Mouse (Mus musculus) c-Kit-negative CD71-positive TER-119-positive erythroid progenitor cells, embryonic 14.5 days (primary cell): Measurements from ENCODE around the gene Tanc2.

Experiments
- DNase-seq: peaks from one replicate; pipeline ENCODE4 v3.0.0-alpha.2; 2013; ENCODE audit warnings: low read depth, low spot score

Tanc2 gene

GRCm38 (mm10) chr11:105952911-105953386 lies 363.2 kb downstream of the Tanc2 start, which contains the start of gene Cyb561:
Cyb561 (minus strand) TSS chr11:105953336.
- no peak for DNase-seq

DNA sequence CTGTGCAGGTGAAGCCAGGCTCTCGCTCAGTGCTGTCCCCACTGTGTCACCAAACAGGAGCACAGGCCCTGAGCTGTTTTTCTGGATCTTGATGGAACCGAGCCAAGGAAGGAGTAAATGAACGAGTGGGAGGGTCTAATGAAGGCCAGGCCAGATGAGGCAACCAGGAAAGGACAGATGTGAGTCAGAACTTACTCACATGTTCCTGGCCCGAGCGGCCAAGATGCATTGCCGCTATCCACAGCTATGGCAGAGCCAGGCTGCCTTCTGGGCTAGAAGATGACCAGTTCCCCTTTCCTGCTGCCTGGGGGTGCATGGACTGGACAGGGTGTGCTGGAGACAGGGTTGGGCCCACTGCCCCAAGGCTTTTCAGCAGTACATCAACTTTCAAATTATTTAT lies 363.6 kb downstream of the Tanc2 start:
- no peak for DNase-seq

- DNase-seq = no peak
These were observed 366.1 kb downstream of the Tanc2 start for GRCm38 (mm10) chr11:105955815-105956430.

GRCm38 (mm10) chr11:105957501-105957900 lies 367.7 kb downstream of the Tanc2 start:
- DNase-seq = no peak

DNA sequence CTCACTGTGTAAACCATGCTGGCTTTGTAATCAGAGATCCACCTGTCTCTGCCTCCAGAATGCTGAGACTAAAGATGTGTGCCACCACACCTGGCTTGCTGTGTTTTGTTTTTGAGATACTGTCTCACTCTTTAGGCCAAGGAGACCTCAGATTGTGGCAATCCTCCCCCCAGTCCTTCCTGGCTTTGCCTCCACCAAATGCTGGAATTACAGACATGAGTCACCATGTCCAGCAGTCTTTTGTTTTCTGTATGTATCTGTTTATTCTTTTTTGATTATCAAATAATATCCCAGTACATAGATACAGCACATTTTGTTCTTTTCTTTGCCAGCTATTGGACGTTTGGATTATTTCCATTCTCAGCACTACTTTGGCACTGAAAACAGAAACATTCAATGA lies 368.8 kb downstream of the Tanc2 start:
- no peak for DNase-seq

DNA sequence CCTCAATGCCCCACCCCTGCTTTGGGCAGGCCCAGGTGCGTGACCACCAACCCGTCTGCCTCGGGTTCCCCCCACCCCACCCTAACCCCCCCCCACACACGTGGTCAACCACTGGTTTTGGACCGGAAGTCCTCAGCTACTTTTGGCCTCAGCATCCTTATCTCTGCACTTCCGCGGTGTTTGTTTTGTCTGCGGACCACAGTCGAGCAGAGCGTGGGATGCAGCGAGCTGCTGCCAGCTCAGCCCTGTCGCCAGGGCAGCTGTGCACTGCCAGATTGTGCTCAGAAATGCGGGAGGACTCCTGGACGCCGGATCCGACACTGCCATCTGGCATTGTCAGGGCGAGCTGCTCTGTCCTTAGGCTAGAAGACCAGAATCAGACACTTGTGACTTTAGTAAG lies 369.6 kb downstream of the Tanc2 start:
- DNase-seq = no peak

- DNase-seq = no peak
These were observed 374.9 kb downstream of the Tanc2 start for GRCm38 (mm10) chr11:105964691-105965090.

DNA sequence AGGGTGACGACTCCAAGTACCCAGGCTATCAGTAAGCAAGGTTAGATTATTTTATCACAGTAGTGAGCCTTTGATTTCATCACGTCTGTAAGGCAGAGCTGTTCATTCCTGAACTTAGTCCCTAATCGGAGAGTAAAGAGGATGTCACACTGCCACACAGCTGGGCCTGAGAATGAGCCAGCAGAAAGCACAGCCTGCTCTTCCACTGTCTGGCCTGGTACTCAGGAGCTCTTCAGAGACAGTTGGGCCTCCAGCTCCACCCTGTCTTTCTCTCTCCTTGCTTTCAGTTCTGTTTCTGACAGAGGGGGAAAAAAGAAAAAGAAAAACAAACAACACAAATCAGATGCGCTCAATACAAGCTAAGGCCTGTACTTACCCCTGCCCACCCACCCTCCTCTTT lies 376.5 kb downstream of the Tanc2 start:
- no peak for DNase-seq

DNA sequence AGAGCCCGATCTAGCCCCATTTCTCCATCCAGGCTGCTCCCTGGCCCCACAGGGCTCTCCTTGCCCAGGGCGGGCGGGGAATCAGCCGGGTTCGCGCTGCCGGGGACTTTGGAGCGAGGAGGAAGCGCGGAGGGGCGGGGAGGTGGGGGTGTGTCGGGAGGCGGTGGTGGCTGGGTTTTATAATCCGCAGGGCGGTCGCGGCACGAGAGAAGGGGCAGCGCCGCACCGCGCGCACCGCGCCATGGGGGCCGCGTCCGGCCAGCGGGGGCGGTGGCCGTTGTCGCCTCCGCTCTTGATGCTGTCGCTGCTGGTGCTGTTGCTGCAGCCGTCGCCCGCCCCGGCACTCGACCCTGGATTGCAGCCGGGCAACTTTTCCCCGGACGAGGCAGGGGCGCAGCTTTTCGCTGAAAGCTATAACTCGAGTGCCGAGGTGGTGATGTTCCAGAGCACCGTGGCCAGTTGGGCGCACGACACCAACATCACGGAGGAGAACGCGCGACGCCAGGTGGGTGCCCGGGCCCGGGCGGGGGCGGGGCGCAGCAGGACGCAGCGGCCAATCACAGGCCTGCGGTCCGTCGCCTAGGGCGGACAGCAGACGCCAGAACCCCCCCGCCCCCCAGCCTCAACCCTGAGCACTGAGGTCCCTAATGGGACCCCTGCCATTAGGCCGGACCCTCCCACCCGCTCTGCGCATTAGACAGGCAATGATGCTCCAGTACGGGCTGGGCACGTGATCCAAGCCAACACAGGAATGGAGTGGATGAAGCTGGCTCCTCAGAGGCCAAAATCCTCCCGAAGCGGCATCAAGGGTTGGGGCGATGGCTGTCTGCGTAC lies 378.2 kb downstream of the Tanc2 start, which contains the start of gene Ace:
Gene Ace, plus strand, starts transcription at position 205 of the 834 bp plus-strand sequence.
- DNase-seq = no peak

GRCm38 (mm10) chr11:105968948-105969347 lies 379.2 kb downstream of the Tanc2 start:
- DNase-seq = no peak

DNA sequence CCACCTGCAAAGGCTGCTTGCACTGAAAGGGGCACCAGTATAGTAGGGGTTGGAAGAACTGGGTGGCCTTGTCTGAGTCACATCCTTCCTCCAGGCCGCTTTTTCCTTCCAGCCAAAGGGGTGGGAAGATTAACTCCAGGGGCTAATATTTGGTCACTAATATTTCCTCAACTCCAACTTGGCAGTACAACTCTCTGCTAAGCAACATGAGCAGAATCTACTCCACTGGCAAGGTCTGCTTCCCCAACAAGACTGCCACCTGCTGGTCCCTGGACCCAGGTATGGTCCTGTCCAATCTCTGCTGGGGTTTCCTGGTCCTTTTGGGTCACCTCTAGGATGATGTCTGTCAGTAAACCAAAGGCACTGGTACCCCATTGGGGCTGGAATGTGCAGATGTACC lies 379.7 kb downstream of the Tanc2 start:
- no peak for DNase-seq

DNA sequence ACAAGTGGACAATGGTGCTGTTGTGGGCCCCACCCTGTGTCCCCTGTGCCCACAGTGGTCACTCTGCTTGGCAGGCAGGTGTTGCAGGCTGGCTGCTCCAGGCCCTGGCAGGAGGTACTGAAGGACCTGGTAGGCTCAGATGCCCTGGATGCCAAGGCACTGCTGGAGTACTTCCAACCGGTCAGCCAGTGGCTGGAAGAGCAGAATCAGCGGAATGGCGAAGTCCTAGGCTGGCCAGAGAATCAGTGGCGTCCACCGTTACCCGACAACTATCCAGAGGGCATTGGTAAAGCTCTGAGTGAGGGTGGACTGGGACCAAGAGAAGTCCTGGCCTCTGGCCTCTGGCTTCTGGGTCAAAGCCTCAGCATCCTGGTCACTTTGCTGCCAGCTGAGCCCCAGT lies 384.8 kb downstream of the Tanc2 start:
- no peak for DNase-seq

DNA sequence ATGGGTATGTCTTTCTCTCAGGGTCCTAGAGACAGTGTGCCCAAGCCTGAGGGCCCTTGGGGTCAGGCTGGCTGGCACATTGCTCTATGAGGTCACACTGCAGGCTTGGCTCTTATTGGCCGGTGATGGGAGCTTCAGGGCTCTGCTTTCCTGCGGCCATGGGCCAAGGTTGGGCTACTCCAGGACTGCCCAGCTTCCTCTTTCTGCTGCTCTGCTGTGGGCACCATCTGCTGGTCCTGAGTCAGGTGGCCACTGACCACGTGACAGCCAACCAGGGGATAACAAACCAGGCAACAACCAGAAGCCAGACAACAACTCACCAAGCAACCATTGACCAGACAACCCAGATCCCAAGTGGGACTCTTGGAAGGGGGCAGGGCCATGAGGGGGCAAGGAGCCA lies 385.3 kb downstream of the Tanc2 start:
- no peak for DNase-seq

DNA sequence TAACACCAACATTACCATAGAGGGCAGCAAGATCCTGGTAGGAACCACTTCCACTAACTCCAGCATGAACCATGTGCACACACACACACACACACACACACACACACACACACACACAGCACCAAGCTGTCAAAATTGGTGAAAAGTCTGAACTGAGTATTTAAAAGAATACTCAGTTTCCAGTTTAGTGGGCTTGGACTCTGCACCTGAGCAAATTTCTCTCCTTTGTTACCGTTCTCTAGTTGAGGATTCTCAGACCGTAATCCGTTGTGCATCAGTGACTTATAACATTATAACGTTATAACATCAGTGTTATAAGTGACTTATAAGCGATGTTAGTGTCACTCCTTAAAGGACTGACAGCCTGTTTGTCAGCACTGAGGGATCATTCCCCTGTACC lies 385.9 kb downstream of the Tanc2 start:
- no peak for DNase-seq

DNA sequence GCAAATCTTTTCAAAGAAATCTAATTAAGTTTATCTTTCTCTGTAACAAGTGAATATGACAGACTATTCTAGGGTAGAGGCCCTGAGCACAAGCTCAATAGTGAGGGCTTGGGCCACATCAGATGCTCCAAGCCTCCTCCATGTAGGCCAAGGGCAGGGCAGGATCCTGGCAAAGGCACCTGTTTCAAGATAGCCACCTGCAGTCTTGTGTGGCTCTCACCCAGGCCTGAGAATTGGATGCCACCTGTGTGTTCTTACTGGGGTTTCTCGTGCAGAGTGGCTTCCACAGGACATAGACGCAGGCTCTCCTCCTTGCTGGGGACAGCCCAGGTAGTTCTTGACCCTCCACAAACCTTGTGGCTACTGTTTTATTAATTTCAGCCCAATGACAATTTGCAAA lies 388.4 kb downstream of the Tanc2 start:
- no peak for DNase-seq

DNA sequence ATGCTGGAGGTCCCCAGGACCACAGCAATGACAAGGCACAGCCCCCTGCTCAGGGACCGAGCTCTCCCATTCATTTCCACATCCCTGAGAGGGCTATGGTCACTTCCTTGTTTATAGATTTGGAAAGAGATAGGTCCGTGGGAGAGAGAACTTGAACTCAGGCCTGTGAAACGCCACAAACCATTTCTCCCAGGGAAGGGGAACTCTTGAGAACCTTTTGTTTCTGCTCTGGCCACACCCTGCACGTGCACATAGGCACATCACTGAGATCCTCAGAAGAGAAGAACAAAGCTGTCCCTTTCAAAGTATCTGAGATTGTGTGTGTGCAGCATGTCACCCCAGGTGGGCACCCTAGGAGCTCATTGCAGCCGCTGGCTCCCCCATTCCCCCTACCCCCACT lies 388.8 kb downstream of the Tanc2 start:
- no peak for DNase-seq
